Mouse (Mus musculus) bone marrow, adult 2 months (tissue): ENCODE results near the gene Nfkbie. TPM values are rescaled to one million over a fixed set of nuclear protein-coding genes. Genes with fewer than 3 reads are reported as not detected.

ENCODE experiments used
- H3K27ac ChIP-seq: fragments of 200-500 bp; 2 replicates; pipeline ENCODE4 v1.5.1; 2012; ENCODE audit warnings: low read depth, mild to moderate bottlenecking, control low read depth, inconsistent platforms, low read length; ENCODE audit not compliant: control insufficient read depth, poor library complexity, insufficient read depth
- H3K4me1 ChIP-seq: fragments of 200-500 bp; 2 replicates; pipeline ENCODE4 v1.6.1; 2011; ENCODE audit warnings: low read length; ENCODE audit not compliant: control insufficient read depth, insufficient read depth
- H3K4me3 ChIP-seq: fragments of 200-500 bp; replicated peaks from 2 replicates; pipeline ENCODE3; 2011; ENCODE audit warnings: mild to moderate bottlenecking, low read depth, low read length, control low read depth; ENCODE audit not compliant: control insufficient read depth
- CTCF ChIP-seq: fragments of 200-500 bp; IDR thresholded peaks from 2 replicates; pipeline ENCODE4 v1.5.1; 2011; ENCODE audit warnings: low read length, control low read depth; ENCODE audit not compliant: control insufficient read depth, insufficient read depth
- POLR2A ChIP-seq: fragments of 200-500 bp; IDR thresholded peaks from 2 replicates; pipeline ENCODE4 v1.6.1; 2011; ENCODE audit warnings: low read depth, mild to moderate bottlenecking, control low read depth, low read length, borderline replicate concordance; ENCODE audit not compliant: control insufficient read depth
- WGBS: fragments of 180-500 bp; shearing (Covaris S2); methylation state at CpG from one replicate; pipeline ENCODE4 v1.1.7; 2018; 5-methylcytosine and 5-hydroxymethylcytosine counted together
- polyA plus RNA-seq: library from polyadenylated mRNA; stranded (reverse); fragments of >200 nt; gene quantifications from 2 replicates; pipeline ENCODE4 v1.2.4, GENCODE M21; 2011; ENCODE audit warnings: low replicate concordance; ENCODE audit not compliant: missing spikeins, insufficient read depth, insufficient read length

Gene Nfkbie
- polyA plus RNA-seq, 1 experiment, result 14.8 TPM

DNA sequence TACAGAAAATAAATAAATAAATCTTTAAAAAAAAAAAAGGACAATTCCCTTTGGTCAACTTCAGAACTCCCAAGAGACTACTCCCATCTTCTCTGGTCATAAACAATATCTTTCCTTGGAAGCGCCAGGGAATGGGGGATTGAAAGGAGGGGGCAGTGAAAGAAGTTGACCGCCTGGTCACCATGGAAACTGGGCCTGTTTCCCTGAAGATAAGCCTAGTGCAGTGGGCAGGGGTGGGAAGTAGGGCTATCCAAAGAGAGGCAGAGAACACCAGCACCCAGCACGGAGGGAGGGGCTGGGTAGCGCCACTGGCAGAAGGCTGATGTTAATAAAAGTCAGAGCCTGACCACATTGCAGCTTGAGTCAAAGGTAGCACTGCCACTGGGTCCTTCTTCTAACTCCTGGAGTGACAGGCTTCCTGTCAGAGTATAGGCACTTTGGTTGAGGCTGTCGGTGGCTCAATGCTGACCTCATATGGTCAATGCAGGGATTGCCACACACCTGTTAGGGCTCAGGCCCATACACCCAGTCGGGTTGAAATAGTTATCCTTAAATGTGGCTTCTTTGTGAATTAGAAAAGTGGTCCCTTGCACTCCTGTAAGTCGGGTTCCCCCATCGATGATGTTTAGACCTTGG lies 3.6 kb upstream of the Nfkbie start:
- Histone ChIP-seq H3K27ac (no peak overlapping the region), H3K4me3 (no peak overlapping the region), H3K4me1 (no peaks in the 10 kb centered on the region; the same call in 1 of the 2 replicates)
- 6% methylated on average over 8 of the region's 8 CpGs for WGBS
- TF ChIP-seq CTCF (peak; percentile 88), POLR2A (no peak)

- Histone ChIP-seq H3K4me3 (no peak overlapping the region), H3K27ac (no peak overlapping the region), H3K4me1 (no peaks in the 10 kb centered on the region; the same call in 1 of the 2 replicates)
- 82% methylated on average over 3 of the region's 3 CpGs for WGBS
- TF ChIP-seq CTCF, result no peak
- TF ChIP-seq POLR2A, result no peak
These were observed 2.4 kb upstream of the Nfkbie start for GRCm38 (mm10) chr17:45553065-45553464.

GRCm38 (mm10) chr17:45554420-45554819 lies 1.1 kb upstream of the Nfkbie start:
- no peak for TF ChIP-seq CTCF
- TF ChIP-seq POLR2A, result no peak
- H3K27ac ChIP-seq, result no peak overlapping the region
- 41% methylated on average over 1 of the region's 1 CpGs for WGBS
- no peak overlapping the region for H3K4me3 ChIP-seq
- H3K4me1 ChIP-seq, result no peaks in the 10 kb centered on the region; the same call in 1 of the 2 replicates

GRCm38 (mm10) chr17:45556107-45556489 lies 595 bp downstream of the Nfkbie start:
- Histone ChIP-seq H3K4me1 (no peaks in the 10 kb centered on the region; the same call in 1 of the 2 replicates), H3K27ac (peak overlapping the region; percentile 71), H3K4me3 (peak overlapping the region; percentile 77)
- no peak for TF ChIP-seq CTCF
- no peak for TF ChIP-seq POLR2A
- WGBS, result under 1% methylated on average over 14 of the region's 14 CpGs

- no peak for TF ChIP-seq POLR2A
- no peak for TF ChIP-seq CTCF
- Histone ChIP-seq H3K27ac (peak overlapping the region; percentile 71), H3K4me1 (no peaks in the 10 kb centered on the region; the same call in 1 of the 2 replicates), H3K4me3 (peak overlapping the region; percentile 77)
- WGBS, result 4% methylated on average over 3 of the region's 3 CpGs
These were observed 1.2 kb downstream of the Nfkbie start for GRCm38 (mm10) chr17:45556514-45557245.

DNA sequence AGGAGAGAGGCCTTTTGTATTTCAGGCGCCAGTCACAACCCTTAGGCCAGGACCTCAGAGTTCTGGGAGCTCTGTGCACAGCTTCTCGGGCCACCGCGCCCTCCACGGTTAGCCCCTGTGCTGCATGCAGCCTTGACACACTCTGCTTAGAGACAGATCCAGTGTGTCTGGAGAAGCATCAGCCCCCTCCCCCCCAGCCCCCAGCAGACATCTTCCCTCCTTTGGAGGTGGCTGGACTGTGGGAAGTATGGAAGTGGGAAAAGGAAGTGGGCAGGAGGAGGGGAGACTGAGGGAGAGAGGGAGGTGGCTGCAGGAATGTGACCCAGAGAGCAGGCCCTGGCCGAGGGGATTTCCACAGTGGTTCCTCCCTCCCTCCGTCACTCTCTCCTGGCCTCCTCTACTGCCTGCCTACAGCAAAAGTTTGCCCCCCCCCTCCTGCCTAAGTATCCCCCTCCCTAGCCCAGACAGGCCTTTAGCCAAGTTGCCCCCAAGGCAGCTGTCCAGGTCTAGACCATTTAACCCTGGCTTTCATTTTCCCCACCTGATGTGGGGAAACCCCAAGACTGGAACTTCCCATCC lies 1.8 kb downstream of the Nfkbie start:
- Histone ChIP-seq H3K27ac (peak overlapping the region; percentile 66), H3K4me3 (peak overlapping the region; percentile 75), H3K4me1 (no peaks in the 10 kb centered on the region; the same call in 1 of the 2 replicates)
- TF ChIP-seq CTCF, result no peak
- no peak for TF ChIP-seq POLR2A
- WGBS, result 5% methylated on average over 7 of the region's 7 CpGs

GRCm38 (mm10) chr17:45557998-45558862 lies 2.7 kb downstream of the Nfkbie start:
- H3K27ac ChIP-seq, result peak overlapping the region; percentile 66
- 20% methylated on average over 16 of the region's 16 CpGs for WGBS
- peak overlapping the region; percentile 75 for H3K4me3 ChIP-seq
- peak; percentile 33; the same call in 1 of the 2 replicates for TF ChIP-seq POLR2A
- no peak for TF ChIP-seq CTCF
- H3K4me1 ChIP-seq, result no peaks in the 10 kb centered on the region; the same call in 1 of the 2 replicates
